Mouse (Mus musculus): Measurements from ENCODE around the gene Gm382. TPM values are rescaled to one million over a fixed set of nuclear protein-coding genes. Genes with fewer than 3 reads are reported as not detected.

Gene Gm382
- not detected for total RNA-seq (2023)

GRCm38 (mm10) chrX:127039672-127040071 lies at the start of gene Gm382:
Gene Gm382, plus strand, starts transcription at chrX:127039972.

Other genes starting within 250 kb of the Gm382 start
- not detected for gene 4932411N23Rik, start 224.1 kb upstream of the Gm382 start, total RNA-seq (2023)